Mouse (Mus musculus): ENCODE measurements at regions not wholly inside any gene's neighbourhood (a gene's known extent, or its start where the extent isn't known, plus 50 kb on each side); places are given as distances from the start of the nearest gene placed in this dataset.

GRCm38 (mm10) chr11:31753211-31753610, 81.5 kb upstream of the Bod1 start:
- ATAC-seq = peak; percentile 65
- peak overlapping the region; percentile 81 for H3K27ac ChIP-seq
- 85% methylated on average over 3 of the region's 3 CpGs for WGBS

GRCm38 (mm10) chr11:31753711-31754161, 82.1 kb upstream of the Bod1 start:
- Histone ChIP-seq H3K4me2 (replicated peaks) (no peak overlapping the region), H3K36me3 (no peaks in the 10 kb centered on the region), H3K9ac (replicated peaks) (no peak overlapping the region), H3K27me3 (no peaks in the 10 kb centered on the region), H3K4me1 (replicated peaks) (peaks cover 28% of the 10 kb centered on the region), H3K4me3 (replicated peaks) (no peak overlapping the region), H3K9me3 (no peaks in the 10 kb centered on the region), H3K27ac (peak overlapping the region; percentile 81)
- 39% methylated on average over 5 of the region's 5 CpGs for WGBS
- peak; percentile 85 for ATAC-seq

More at GRCm38 (mm10) chr11:31753211-31753610, 81.5 kb upstream of the Bod1 start:
- no peak overlapping the region for H3K9ac ChIP-seq (replicated peaks)
- H3K9me3 ChIP-seq = no peaks in the 10 kb centered on the region
- no peak overlapping the region for H3K4me2 ChIP-seq (replicated peaks)
- H3K4me1 ChIP-seq (replicated peaks) = peaks cover 33% of the 10 kb centered on the region
- H3K36me3 ChIP-seq = no peaks in the 10 kb centered on the region
- no peak overlapping the region for H3K4me3 ChIP-seq (replicated peaks)
- H3K27me3 ChIP-seq = no peaks in the 10 kb centered on the region

GRCm38 (mm10) chr11:31754416-31754815, 82.7 kb upstream of the Bod1 start:
- H3K27ac ChIP-seq = peak overlapping the region; percentile 81; the same call in 1 of the 2 replicates
- H3K9ac ChIP-seq (replicated peaks) = no peak overlapping the region
- 52% methylated on average over 4 of the region's 4 CpGs for WGBS
- H3K4me3 ChIP-seq (replicated peaks) = no peak overlapping the region
- ATAC-seq = 0 out of 2 replicates have a peak, but pooled peaks have one; percentile 15
- peaks cover 34% of the 10 kb centered on the region for H3K4me1 ChIP-seq (replicated peaks)
- H3K9me3 ChIP-seq = no peaks in the 10 kb centered on the region
- H3K36me3 ChIP-seq = no peaks in the 10 kb centered on the region
- H3K27me3 ChIP-seq = no peaks in the 10 kb centered on the region
- no peak overlapping the region for H3K4me2 ChIP-seq (replicated peaks)

GRCm38 (mm10) chr11:31755858-31756257, 84.2 kb upstream of the Bod1 start:
- WGBS = 35% methylated on average over 3 of the region's 3 CpGs
- no peak overlapping the region for H3K27ac ChIP-seq

GRCm38 (mm10) chr11:31756355-31757145, 84.9 kb upstream of the Bod1 start:
- ATAC-seq = no peak
- no peaks in the 10 kb centered on the region for H3K9me3 ChIP-seq
- no peak overlapping the region for H3K4me2 ChIP-seq (replicated peaks)
- H3K36me3 ChIP-seq = no peaks in the 10 kb centered on the region
- H3K4me1 ChIP-seq (replicated peaks) = peaks cover 48% of the 10 kb centered on the region
- no peak overlapping the region for H3K27ac ChIP-seq
- no peaks in the 10 kb centered on the region for H3K27me3 ChIP-seq
- no peak overlapping the region for H3K9ac ChIP-seq (replicated peaks)
- 88% methylated on average over 10 of the region's 10 CpGs for WGBS
- H3K4me3 ChIP-seq (replicated peaks) = no peak overlapping the region

More at GRCm38 (mm10) chr11:31755858-31756257, 84.2 kb upstream of the Bod1 start:
- no peak overlapping the region for H3K4me2 ChIP-seq (replicated peaks)
- H3K4me1 ChIP-seq (replicated peaks) = peaks cover 48% of the 10 kb centered on the region
- no peaks in the 10 kb centered on the region for H3K9me3 ChIP-seq
- H3K9ac ChIP-seq (replicated peaks) = no peak overlapping the region
- no peak overlapping the region for H3K4me3 ChIP-seq (replicated peaks)
- ATAC-seq = no peak
- H3K27me3 ChIP-seq = no peaks in the 10 kb centered on the region
- H3K36me3 ChIP-seq = no peaks in the 10 kb centered on the region

- no peaks in the 10 kb centered on the region for H3K36me3 ChIP-seq
- H3K4me3 ChIP-seq (replicated peaks) = no peak overlapping the region
- 27% methylated on average over 9 of the region's 9 CpGs for WGBS
- peaks cover 26% of the 10 kb centered on the region for H3K4me1 ChIP-seq (replicated peaks)
- no peak overlapping the region for H3K4me2 ChIP-seq (replicated peaks)
- no peak overlapping the region; the same call in 1 of the 2 replicates for H3K27ac ChIP-seq
- no peak overlapping the region for H3K9ac ChIP-seq (replicated peaks)
- no peaks in the 10 kb centered on the region for H3K27me3 ChIP-seq
- H3K9me3 ChIP-seq = no peaks in the 10 kb centered on the region
- ATAC-seq = peak; percentile 55
Measured at GRCm38 (mm10) chr11:31759868-31760765, 88.4 kb upstream of the Bod1 start.

GRCm38 (mm10) chr11:31763856-31764255, 92.2 kb upstream of the Bod1 start:
- no peak for ATAC-seq
- Histone ChIP-seq H3K36me3 (no peaks in the 10 kb centered on the region), H3K4me2 (replicated peaks) (no peak overlapping the region), H3K27me3 (no peaks in the 10 kb centered on the region), H3K9me3 (no peaks in the 10 kb centered on the region), H3K9ac (replicated peaks) (no peak overlapping the region), H3K27ac (no peak overlapping the region), H3K4me1 (replicated peaks) (peaks cover 27% of the 10 kb centered on the region), H3K4me3 (replicated peaks) (no peak overlapping the region)
- WGBS = 89% methylated on average over 3 of the region's 3 CpGs

- no peak overlapping the region for H3K27ac ChIP-seq
- H3K4me3 ChIP-seq (replicated peaks) = no peak overlapping the region
- no peak for ATAC-seq
- no peaks in the 10 kb centered on the region for H3K9me3 ChIP-seq
- no peaks in the 10 kb centered on the region for H3K27me3 ChIP-seq
- H3K4me2 ChIP-seq (replicated peaks) = no peak overlapping the region
- peaks cover 20% of the 10 kb centered on the region for H3K4me1 ChIP-seq (replicated peaks)
- H3K36me3 ChIP-seq = no peaks in the 10 kb centered on the region
- no peak overlapping the region for H3K9ac ChIP-seq (replicated peaks)
- 90% methylated on average over 5 of the region's 5 CpGs for WGBS
Measured at GRCm38 (mm10) chr11:31766296-31766695, 94.6 kb upstream of the Bod1 start.

- 35% methylated on average over 10 of the region's 10 CpGs for WGBS
- no peak overlapping the region for H3K4me2 ChIP-seq (replicated peaks)
Measured at GRCm38 (mm10) chr11:31767727-31768495, 96.2 kb upstream of the Bod1 start.

GRCm38 (mm10) chr11:31769804-31770654, 98.3 kb upstream of the Bod1 start:
- Histone ChIP-seq H3K27me3 (no peaks in the 10 kb centered on the region), H3K4me1 (replicated peaks) (peaks cover 24% of the 10 kb centered on the region), H3K4me3 (replicated peaks) (no peak overlapping the region), H3K9me3 (no peaks in the 10 kb centered on the region), H3K36me3 (no peaks in the 10 kb centered on the region), H3K4me2 (replicated peaks) (no peak overlapping the region), H3K9ac (replicated peaks) (no peak overlapping the region), H3K27ac (peak overlapping the region; percentile 59; the same call in 1 of the 2 replicates)
- ATAC-seq = peak; percentile 54; the same call in 1 of the 2 replicates
- WGBS = 78% methylated on average over 4 of the region's 4 CpGs

More at GRCm38 (mm10) chr11:31767727-31768495, 96.2 kb upstream of the Bod1 start:
- Histone ChIP-seq H3K36me3 (no peaks in the 10 kb centered on the region), H3K9me3 (no peaks in the 10 kb centered on the region), H3K4me1 (replicated peaks) (peaks cover 24% of the 10 kb centered on the region), H3K27me3 (no peaks in the 10 kb centered on the region), H3K4me3 (replicated peaks) (no peak overlapping the region), H3K27ac (peak overlapping the region; percentile 37; the same call in 1 of the 2 replicates), H3K9ac (replicated peaks) (no peak overlapping the region)
- peak; percentile 64 for ATAC-seq

- peaks cover 24% of the 10 kb centered on the region for H3K4me1 ChIP-seq (replicated peaks)
- H3K9me3 ChIP-seq = no peaks in the 10 kb centered on the region
- H3K36me3 ChIP-seq = no peaks in the 10 kb centered on the region
- H3K27me3 ChIP-seq = no peaks in the 10 kb centered on the region
- H3K4me3 ChIP-seq (replicated peaks) = no peak overlapping the region
- ATAC-seq = peak; percentile 55; the same call in 1 of the 2 replicates
- H3K4me2 ChIP-seq (replicated peaks) = no peak overlapping the region
- WGBS = 56% methylated on average over 7 of the region's 7 CpGs
- peak overlapping the region; percentile 59 for H3K27ac ChIP-seq
- H3K9ac ChIP-seq (replicated peaks) = no peak overlapping the region; the same call in 1 of the 2 replicates
Measured at GRCm38 (mm10) chr11:31770881-31771280, 99.2 kb upstream of the Bod1 start.
